Mouse (Mus musculus): ENCODE data around the gene Swap70. TPM values are rescaled to one million over a fixed set of nuclear protein-coding genes. Genes with fewer than 3 reads are reported as not detected.
A peak's percentile ranks its signal among the peaks of the same experiment; 100 is the strongest.
"Not testable (repeated sequence)": the region's sequence is repeated elsewhere in the genome, so short reads cannot be mapped to it uniquely, and the experiment has no call there.

Gene Swap70
- 1 to 10 TPM; 4.9 to 6.8 TPM for total RNA-seq (2021)
- long read RNA-seq, experiment 1, full-length matches to known transcripts, result 1 of 2 reads
- long read RNA-seq, experiment 1, partial matches to known transcripts, result 0 of 2 reads
- long read RNA-seq, experiment 1, other reads (novel, unspliced or antisense), result 1 of 2 reads
- long read RNA-seq, experiment 2, full-length matches to known transcripts, result 1 of 5 reads
- long read RNA-seq, experiment 2, partial matches to known transcripts, result 1 of 5 reads
- long read RNA-seq, experiment 2, other reads (novel, unspliced or antisense), result 3 of 5 reads

- DNase-seq, result peak; percentile 80 to 84
- intact Hi-C loops (cut with DNase I), result no loop called here
Observed at GRCm38 (mm10) chr7:110221586-110222481, at the start of gene Swap70. Gene Swap70, plus strand, starts transcription at chr7:110221711.

GRCm38 (mm10) chr7:110179208-110179607 is 42.3 kb upstream of the Swap70 start:
- DNase-seq, result no peak
- intact Hi-C loops (cut with DNase I), result no loop called here

- intact Hi-C loops (cut with DNase I), result no loop called here
- DNase-seq, result no peak
Observed at GRCm38 (mm10) chr7:110180613-110181012, 40.9 kb upstream of the Swap70 start.

GRCm38 (mm10) chr7:110181446-110181845 is 40.1 kb upstream of the Swap70 start:
- intact Hi-C loops (cut with DNase I), result no loop called here

GRCm38 (mm10) chr7:110184608-110185007 is 36.9 kb upstream of the Swap70 start:
- DNase-seq, result no peak
- intact Hi-C loops (cut with DNase I), result loop anchor here (5.0 kb wide), 1 partner anchor 58 kb away; no protein-coding TSS in a partner anchor

More at GRCm38 (mm10) chr7:110181446-110181845, 40.1 kb upstream of the Swap70 start:
- DNase-seq, result no peak

GRCm38 (mm10) chr7:110189951-110190350 is 31.6 kb upstream of the Swap70 start:
- no peak for DNase-seq
- intact Hi-C loops (cut with DNase I), result loop anchor here (5.0 kb wide), 1 partner anchor 52 kb away; no protein-coding TSS in a partner anchor

GRCm38 (mm10) chr7:110193186-110193585 is 28.3 kb upstream of the Swap70 start:
- intact Hi-C loops (cut with DNase I), result no loop called here
- no peak for DNase-seq

GRCm38 (mm10) chr7:110197176-110197575 is 24.3 kb upstream of the Swap70 start:
- intact Hi-C loops (cut with DNase I), result no loop called here
- DNase-seq, result no peak

- DNase-seq, result no peak
- intact Hi-C loops (cut with DNase I), result no loop called here
Observed at GRCm38 (mm10) chr7:110201933-110202332, 19.6 kb upstream of the Swap70 start.

- intact Hi-C loops (cut with DNase I), result no loop called here
- no peak for DNase-seq
Observed at GRCm38 (mm10) chr7:110204208-110204607, 17.3 kb upstream of the Swap70 start.

- intact Hi-C loops (cut with DNase I), result no loop called here
Observed at GRCm38 (mm10) chr7:110208341-110208740, 13.2 kb upstream of the Swap70 start.

GRCm38 (mm10) chr7:110209422-110209821 is 12.1 kb upstream of the Swap70 start:
- no peak for DNase-seq
- intact Hi-C loops (cut with DNase I), result no loop called here

More at GRCm38 (mm10) chr7:110208341-110208740, 13.2 kb upstream of the Swap70 start:
- no peak for DNase-seq

GRCm38 (mm10) chr7:110211025-110211424 is 10.5 kb upstream of the Swap70 start:
- intact Hi-C loops (cut with DNase I), result no loop called here

GRCm38 (mm10) chr7:110214882-110215281 is 6.6 kb upstream of the Swap70 start:
- no peak for DNase-seq
- intact Hi-C loops (cut with DNase I), result no loop called here

More at GRCm38 (mm10) chr7:110211025-110211424, 10.5 kb upstream of the Swap70 start:
- no peak for DNase-seq

GRCm38 (mm10) chr7:110221051-110221585 is 393 bp upstream of the Swap70 start:
- DNase-seq, result no peak
- intact Hi-C loops (cut with DNase I), result no loop called here

- DNase-seq, result no peak
- intact Hi-C loops (cut with DNase I), result no loop called here
Observed at GRCm38 (mm10) chr7:110222583-110223182, 1.2 kb downstream of the Swap70 start.

- intact Hi-C loops (cut with DNase I), result no loop called here
- no peak for DNase-seq
Observed at GRCm38 (mm10) chr7:110223727-110224510, 2.4 kb downstream of the Swap70 start.

- intact Hi-C loops (cut with DNase I), result no loop called here
- DNase-seq, result no peak
Observed at GRCm38 (mm10) chr7:110226484-110226883, 5.0 kb downstream of the Swap70 start.

- intact Hi-C loops (cut with DNase I), result no loop called here
- DNase-seq, result no peak
Observed at GRCm38 (mm10) chr7:110229967-110230366, 8.5 kb downstream of the Swap70 start.

GRCm38 (mm10) chr7:110231127-110231526 is 9.6 kb downstream of the Swap70 start:
- intact Hi-C loops (cut with DNase I); DNase-seq: not testable (repeated sequence)
